Mouse (Mus musculus): ENCODE results near the gene Myh9.

Myh9 gene

GRCm38 (mm10) chr15:77842047-77842843, at the start of gene Myh9:
Gene Myh9, minus strand, starts transcription at chr15:77842175.
- DNase-seq: peak; percentile 99

- DNase-seq: no peak
Observed at GRCm38 (mm10) chr15:77891766-77892165, 49.8 kb upstream of the Myh9 start.

- no peak for DNase-seq
Observed at GRCm38 (mm10) chr15:77889761-77890422, 47.9 kb upstream of the Myh9 start.

- no peak for DNase-seq
Observed at GRCm38 (mm10) chr15:77888286-77888685, 46.3 kb upstream of the Myh9 start.

GRCm38 (mm10) chr15:77887093-77887488, 45.1 kb upstream of the Myh9 start:
- DNase-seq: no peak

- no peak for DNase-seq
Observed at GRCm38 (mm10) chr15:77886369-77887092, 44.6 kb upstream of the Myh9 start.

- DNase-seq: no peak
Observed at GRCm38 (mm10) chr15:77885945-77886344, 44.0 kb upstream of the Myh9 start.

- no peak for DNase-seq
Observed at GRCm38 (mm10) chr15:77885159-77885558, 43.2 kb upstream of the Myh9 start.

GRCm38 (mm10) chr15:77883697-77884010, 41.7 kb upstream of the Myh9 start:
- DNase-seq: no peak

GRCm38 (mm10) chr15:77882797-77883696, 41.1 kb upstream of the Myh9 start:
- no peak for DNase-seq

- DNase-seq: no peak
Observed at GRCm38 (mm10) chr15:77882297-77882696, 40.3 kb upstream of the Myh9 start.

- no peak for DNase-seq
Observed at GRCm38 (mm10) chr15:77881698-77882097, 39.7 kb upstream of the Myh9 start.

- DNase-seq: no peak
Observed at GRCm38 (mm10) chr15:77880738-77881137, 38.8 kb upstream of the Myh9 start.

- no peak for DNase-seq
Observed at GRCm38 (mm10) chr15:77879756-77880155, 37.8 kb upstream of the Myh9 start.

GRCm38 (mm10) chr15:77877209-77877608, 35.2 kb upstream of the Myh9 start:
- peak; percentile 50 to 62 for DNase-seq

- DNase-seq: no peak
Observed at GRCm38 (mm10) chr15:77876716-77877115, 34.7 kb upstream of the Myh9 start.

GRCm38 (mm10) chr15:77875953-77876352, 34.0 kb upstream of the Myh9 start:
- no peak for DNase-seq

- no peak for DNase-seq
Observed at GRCm38 (mm10) chr15:77874807-77875206, 32.8 kb upstream of the Myh9 start.

- no peak for DNase-seq
Observed at GRCm38 (mm10) chr15:77874310-77874709, 32.3 kb upstream of the Myh9 start.

- no peak for DNase-seq
Observed at GRCm38 (mm10) chr15:77873564-77873963, 31.6 kb upstream of the Myh9 start.

GRCm38 (mm10) chr15:77872996-77873395, 31.0 kb upstream of the Myh9 start:
- DNase-seq: no peak

GRCm38 (mm10) chr15:77868340-77868739, 26.4 kb upstream of the Myh9 start:
- DNase-seq: no peak
